22 mouse cellular contexts compared by ENCODE assay signal in genomic region chr4:81823566-81823965, GRCm38 (mm10).
DNase-seq lines count a peak whose midpoint lies in the region; ATAC-seq and TF ChIP-seq lines count a peak whose summit lies in the region.
"Had no signal": no experiment of that assay in that cellular context is flagged by ENCODE, and none has a peak within 500 bp of the region (broad histone marks: within the 10 kb centered on the region; RNA-seq: fewer than 3 reads in every experiment).

No protein-coding gene starts in this region.

- H3K4me2 ChIP-seq in liver, embryonic 11.5 days = no peak overlapping the region
- no peak overlapping the region for H3K4me2 ChIP-seq in limb, embryonic 12.5 days
- H3K4me2 ChIP-seq: forebrain, embryonic 13.5 days; liver, embryonic 15.5 days; midbrain, embryonic 12.5 days; neural tube, embryonic 12.5 days had no signal

- ATAC-seq in frontal cortex, adult (ENCODE audit: low TSS enrichment) = peak; percentile 50; the same call in 1 of the 2 replicates
- ATAC-seq in liver, embryonic 11.5 days (replicated peaks; ENCODE audit: low FRiP score) = no peak
- no peak for ATAC-seq in limb, embryonic 12.5 days (ENCODE audit: insufficient number of reproducible peaks, insufficient read depth, low FRiP score, low TSS enrichment, low read depth)
- ATAC-seq: forebrain, embryonic 13.5 days; hindbrain, embryonic 16.5 days had no signal

- H3K4me1 ChIP-seq in liver, adult 2 months (ENCODE audit: control insufficient read depth, insufficient read depth, low read length) = no peaks in the 10 kb centered on the region
- H3K4me1 ChIP-seq in liver, embryonic 11.5 days (replicated peaks; ENCODE audit: control insufficient read depth, insufficient read depth, low read length) = no peaks in the 10 kb centered on the region
- H3K4me1 ChIP-seq in limb, embryonic 12.5 days (replicated peaks) = peaks cover 15% of the 10 kb centered on the region
- H3K4me1 ChIP-seq: liver, embryonic 15.5 days; midbrain, embryonic 12.5 days; neural tube, embryonic 12.5 days had no signal

- 79% methylated on average over 3 of the region's 3 CpGs for WGBS in liver, adult 2 months
- WGBS in liver, embryonic 11.5 days = 52% methylated on average over 3 of the region's 3 CpGs
- WGBS in limb, embryonic 12.5 days = 23% methylated on average over 3 of the region's 3 CpGs

- H3K79me2 ChIP-seq in liver, adult 2 months (ENCODE audit: control insufficient read depth, insufficient read depth, low read length) = no peaks in the 10 kb centered on the region

- DNase-seq in frontal cortex, postnatal 36 days (ENCODE audit: low spot score in 2 of 2) = no peak
- DNase-seq in liver, adult 2 months (ENCODE audit: extremely low read depth, low read depth, low spot score) = peak; percentile 11
- no peak for DNase-seq in liver, embryonic 11.5 days (ENCODE audit: low spot score)
- no peak for DNase-seq in cerebellum, postnatal 25 days
- DNase-seq in spleen, postnatal 36 days (ENCODE audit: low spot score in 2 of 2) = no peak
- no peak for DNase-seq in thymus, postnatal 4 days
- DNase-seq: adrenal gland, postnatal 36 days; cerebellum, adult 18-20 months; cerebellum, postnatal 36 days; gastrocnemius, postnatal 36 days; kidney, adult 2 months; kidney, postnatal 10 days; layer of hippocampus, postnatal 36 days; thymus, postnatal 25 days had no signal

- H3K4me3 ChIP-seq in liver, adult 2 months (ENCODE audit: insufficient read depth, low read depth, low read length) = no peak overlapping the region
- no peak overlapping the region for H3K4me3 ChIP-seq in liver, embryonic 11.5 days (ENCODE audit: low read depth, low read length)
- no peak overlapping the region for H3K4me3 ChIP-seq in limb, embryonic 12.5 days (replicated peaks)
- H3K4me3 ChIP-seq: forebrain, embryonic 13.5 days; liver, embryonic 15.5 days; midbrain, embryonic 12.5 days; neural tube, embryonic 12.5 days had no signal

- no peaks in the 10 kb centered on the region for H3K27me3 ChIP-seq in liver, adult 2 months (ENCODE audit: control insufficient read depth, insufficient read depth, low read length)
- no peaks in the 10 kb centered on the region for H3K27me3 ChIP-seq in liver, embryonic 11.5 days (replicated peaks; ENCODE audit: control insufficient read depth, insufficient read depth, low read length)
- no peaks in the 10 kb centered on the region for H3K27me3 ChIP-seq in limb, embryonic 12.5 days
- H3K27me3 ChIP-seq: forebrain, embryonic 13.5 days; liver, embryonic 15.5 days; midbrain, embryonic 12.5 days; neural tube, embryonic 12.5 days had no signal

- H3K27ac ChIP-seq in liver, adult 2 months (replicated peaks; ENCODE audit: insufficient read depth, low read depth, low read length) = no peak overlapping the region
- no peak overlapping the region for H3K27ac ChIP-seq in liver, embryonic 11.5 days (ENCODE audit: low read depth, low read length)
- H3K27ac ChIP-seq in limb, embryonic 12.5 days = peak overlapping the region; percentile 66
- H3K27ac ChIP-seq: forebrain, embryonic 13.5 days; liver, embryonic 15.5 days; midbrain, embryonic 12.5 days; neural tube, embryonic 12.5 days had no signal

- no peak for TF ChIP-seq POLR2A in liver, adult 2 months (IDR thresholded peaks at IDR 0.05; ENCODE audit: extremely low read depth, insufficient read depth, low read length)

- TF ChIP-seq CTCF in liver, adult 2 months (IDR thresholded peaks at IDR 0.05; ENCODE audit: low read depth, low read length) = no peak

- no peaks in the 10 kb centered on the region for H3K9me3 ChIP-seq in liver, embryonic 11.5 days (ENCODE audit: control insufficient read depth, low read length)
- no peaks in the 10 kb centered on the region for H3K9me3 ChIP-seq in limb, embryonic 12.5 days
- H3K9me3 ChIP-seq: forebrain, embryonic 13.5 days; G1E; liver, embryonic 15.5 days; midbrain, embryonic 12.5 days; neural tube, embryonic 12.5 days had no signal

- H3K9ac ChIP-seq in liver, adult 2 months (ENCODE audit: low read depth, low read length) = no peak overlapping the region
- H3K9ac ChIP-seq in liver, embryonic 11.5 days (ENCODE audit: low read depth, low read length) = no peak overlapping the region
- no peak overlapping the region for H3K9ac ChIP-seq in limb, embryonic 12.5 days (replicated peaks)
- H3K9ac ChIP-seq: forebrain, embryonic 13.5 days; liver, embryonic 15.5 days; midbrain, embryonic 12.5 days; neural tube, embryonic 12.5 days had no signal

- H3K36me3 ChIP-seq in liver, adult 2 months (ENCODE audit: control insufficient read depth, insufficient read depth, low read length) = no peaks in the 10 kb centered on the region
- H3K36me3 ChIP-seq in liver, embryonic 11.5 days (ENCODE audit: control insufficient read depth, insufficient read depth, low read length) = no peaks in the 10 kb centered on the region
- no peaks in the 10 kb centered on the region for H3K36me3 ChIP-seq in limb, embryonic 12.5 days
- H3K36me3 ChIP-seq: G1E; liver, embryonic 15.5 days; midbrain, embryonic 12.5 days; neural tube, embryonic 12.5 days had no signal
